Mouse (Mus musculus): ENCODE measurements around the gene Sp7.

DNA sequence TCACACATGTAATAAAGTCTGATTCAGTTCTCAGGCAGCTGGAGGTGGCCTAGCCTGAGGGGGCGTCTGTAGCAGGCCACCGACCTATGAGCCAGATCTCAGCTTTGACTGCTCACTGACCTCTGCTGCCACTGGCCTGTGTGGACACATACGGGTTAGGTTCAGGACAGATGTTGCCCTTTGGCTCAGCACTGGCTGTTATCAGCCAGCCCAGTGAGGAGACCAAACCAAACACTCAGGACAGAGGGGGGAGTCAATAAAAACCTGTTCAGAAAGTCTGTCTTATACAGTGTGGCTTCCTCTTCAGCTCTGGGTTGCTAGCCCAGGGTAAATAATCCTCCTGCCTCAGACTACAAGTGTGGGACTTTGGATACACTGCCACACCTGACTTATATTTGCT lies 28.1 kb upstream of the Sp7 start:
- TF ChIP-seq EP300 (IDR thresholded peaks at IDR 0.05) (no peak), CTCF (IDR thresholded peaks at IDR 0.05) (no peak)

All from lung, postnatal 0 days (tissue).